Mouse (Mus musculus) kidney, adult 2 months (tissue): ENCODE results near the gene Rbm41. TPM values are rescaled to one million over a fixed set of nuclear protein-coding genes. Genes with fewer than 3 reads are reported as not detected.
A peak's percentile ranks its signal among the peaks of the same experiment; 100 is the strongest.

Experiments
- DNase-seq: peaks from one replicate; pipeline ENCODE4 v3.0.0; 2021
- H3K27ac ChIP-seq: fragments of 200-500 bp; 2 replicates; pipeline ENCODE4 v1.5.1; 2012; ENCODE audit warnings: low read depth, low read length, control low read depth, inconsistent platforms; ENCODE audit not compliant: insufficient read depth
- H3K27me3 ChIP-seq: fragments of 200-500 bp; replicated peaks from 2 replicates; pipeline ENCODE4 v1.6.1; 2012; ENCODE audit warnings: mild to moderate bottlenecking, moderate library complexity, low read length, inconsistent platforms; ENCODE audit not compliant: control insufficient read depth, insufficient read depth
- H3K36me3 ChIP-seq: fragments of 200-500 bp; 2 replicates; pipeline ENCODE4 v1.6.1; 2012; ENCODE audit warnings: mild to moderate bottlenecking, moderate library complexity, low read length, inconsistent platforms; ENCODE audit not compliant: control insufficient read depth, insufficient read depth
- H3K4me1 ChIP-seq: fragments of 200-500 bp; 2 replicates; pipeline ENCODE4 v1.6.1; 2011; ENCODE audit warnings: low read length; ENCODE audit not compliant: control insufficient read depth, insufficient read depth
- H3K4me3 ChIP-seq: fragments of 200-500 bp; 2 replicates; pipeline ENCODE4 v1.5.1; 2011; ENCODE audit warnings: mild to moderate bottlenecking, low read depth, low read length, control low read depth; ENCODE audit not compliant: insufficient read depth
- CTCF ChIP-seq: fragments of 200-500 bp; conservative IDR thresholded peaks from 2 replicates; pipeline ENCODE4 v1.5.1; 2011; ENCODE audit warnings: low read depth, mild to moderate bottlenecking, control low read depth, low read length, moderate library complexity, mixed read lengths; ENCODE audit not compliant: insufficient read depth, insufficient read length
- POLR2A ChIP-seq: fragments of 200-500 bp; IDR thresholded peaks from one replicate; pipeline ENCODE4 v1.6.1; 2011; ENCODE audit warnings: low read depth, low read length, control low read depth
- WGBS: fragments of 180-500 bp; shearing (Covaris S2); methylation state at CpG from one replicate; pipeline ENCODE4 v1.1.7; 2018; 5-methylcytosine and 5-hydroxymethylcytosine counted together
- polyA plus RNA-seq: library from polyadenylated mRNA; depleted of rRNA; stranded (reverse); fragments of >200 nt; gene quantifications from 2 replicates; pipeline ENCODE4 v1.2.3, GENCODE M21; 2012; rRNA removed

The Rbm41 gene
- polyA plus RNA-seq, 1 experiment: 0.59 TPM

DNA sequence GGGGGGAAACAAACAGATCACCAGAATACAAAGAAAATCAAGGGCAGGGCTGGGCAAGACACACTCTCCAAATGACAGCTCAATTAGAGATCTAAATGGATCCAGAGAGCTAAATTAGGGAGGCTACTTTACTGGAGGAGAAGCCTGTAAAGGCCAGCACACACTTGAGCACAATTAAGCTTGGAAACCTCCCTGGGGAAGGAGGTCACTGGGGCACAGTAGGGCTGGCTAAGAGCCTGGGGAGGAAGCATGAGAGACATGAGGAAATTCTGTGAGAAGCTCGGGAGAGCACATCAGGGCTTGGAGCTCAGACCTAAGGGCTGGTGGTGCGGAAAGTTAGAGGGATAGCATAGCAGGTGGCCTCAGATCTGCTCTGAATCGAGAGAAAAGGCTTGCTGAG is 120.5 kb downstream of the Rbm41 start:
- Histone ChIP-seq H3K36me3 (no peaks in the 10 kb centered on the region), H3K4me1 (no peaks in the 10 kb centered on the region), H3K4me3 (no peak overlapping the region), H3K27ac (no peak overlapping the region), H3K27me3 (no peaks in the 10 kb centered on the region)
- DNase-seq: no peak
- TF ChIP-seq POLR2A (no peak), CTCF (no peak)
- WGBS: 58% methylated on average over 3 of the region's 3 CpGs

- no peak overlapping the region for H3K27ac ChIP-seq
- DNase-seq: no peak
- no peaks in the 10 kb centered on the region for H3K4me1 ChIP-seq
- no peaks in the 10 kb centered on the region for H3K27me3 ChIP-seq
- 62% methylated on average over 7 of the region's 7 CpGs for WGBS
- H3K4me3 ChIP-seq: no peak overlapping the region
- TF ChIP-seq POLR2A (no peak), CTCF (no peak)
- no peaks in the 10 kb centered on the region for H3K36me3 ChIP-seq
Observed at GRCm38 (mm10) chrX:139877105-139877504, 121.3 kb downstream of the Rbm41 start.

DNA sequence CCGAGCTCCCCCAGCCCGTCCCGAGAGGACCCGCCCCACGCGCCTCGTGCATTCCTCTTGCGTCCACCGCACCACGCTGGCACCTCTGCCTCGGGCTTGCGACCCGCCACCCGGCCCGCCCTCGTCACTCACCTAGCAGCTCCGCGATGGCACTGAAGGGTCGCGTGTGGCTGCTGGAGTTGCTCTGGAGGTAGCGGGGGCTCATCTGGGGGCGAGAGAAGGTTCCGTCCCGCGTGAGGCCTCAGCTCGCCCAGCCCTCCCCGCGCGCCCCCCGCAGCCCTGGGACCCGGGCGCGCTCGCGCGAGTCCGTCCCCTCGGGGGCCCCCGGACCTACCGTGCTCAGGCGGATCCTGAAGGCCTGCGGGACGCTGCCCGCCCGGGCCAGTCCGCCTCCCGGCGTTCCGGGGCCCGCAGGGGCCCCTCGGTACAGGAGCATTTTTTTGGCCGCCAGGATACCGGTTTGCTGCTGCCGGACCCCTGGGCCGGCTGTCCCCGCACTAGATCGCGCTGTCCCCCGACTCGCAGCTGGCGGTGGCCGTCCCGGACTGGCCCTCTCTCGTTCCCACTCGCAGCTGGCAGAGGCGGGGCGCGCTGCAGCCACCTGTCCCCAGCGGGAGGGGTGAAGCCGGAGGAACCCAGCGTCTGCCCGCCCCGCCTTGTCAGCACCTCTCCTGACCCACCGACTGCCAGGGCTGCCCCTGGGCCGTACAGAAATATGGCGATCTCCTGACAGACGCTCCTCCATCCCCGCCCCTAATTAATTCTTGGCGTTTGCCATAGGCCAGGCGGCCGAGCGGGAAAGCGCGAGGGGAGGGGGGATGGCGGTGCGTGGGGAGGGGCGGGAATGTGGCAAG is 127.2 kb downstream of the Rbm41 start, which contains the start of gene Morc4:
TSS of gene Morc4 (minus strand) at position 740 of the 854 bp plus-strand sequence.
- Histone ChIP-seq H3K4me1 (peaks cover 2% of the 10 kb centered on the region; the same call in 1 of the 2 replicates), H3K4me3 (peak within 1 kb of the TSS; percentile 62), H3K27me3 (no peaks in the 10 kb centered on the region), H3K36me3 (no peaks in the 10 kb centered on the region), H3K27ac (no peak within 1 kb of the TSS)
- peak; percentile 73 for DNase-seq
- under 1% methylated on average over 79 of the region's 87 CpGs for WGBS
- no peak for TF ChIP-seq POLR2A
- TF ChIP-seq CTCF: no peak

DNA sequence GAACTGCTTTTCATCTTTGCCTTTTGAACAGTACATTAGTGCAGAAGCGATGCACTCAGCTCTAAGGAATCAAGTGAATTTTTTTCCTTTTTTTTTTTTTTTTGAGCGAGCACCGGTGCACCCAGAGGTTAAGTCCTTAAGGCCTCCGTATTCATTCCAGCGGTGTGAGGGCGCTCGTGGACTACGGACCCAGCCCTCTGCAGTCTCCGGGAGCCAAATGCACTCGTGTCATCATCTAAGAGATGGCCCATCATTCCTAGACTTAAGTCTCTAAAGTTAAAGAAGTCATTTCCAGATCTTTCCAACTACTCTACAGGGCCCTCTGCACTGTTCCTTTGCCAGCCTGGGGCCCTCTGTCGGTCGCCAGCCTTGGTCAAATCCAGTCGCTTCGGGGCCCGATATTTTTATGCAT is 128.1 kb downstream of the Rbm41 start:
- TF ChIP-seq CTCF (peak; percentile 24; the same call in 1 of the 2 replicates), POLR2A (no peak)
- no peak overlapping the region for H3K27ac ChIP-seq
- H3K4me3 ChIP-seq: peak overlapping the region; percentile 62
- peaks cover 2% of the 10 kb centered on the region; the same call in 1 of the 2 replicates for H3K4me1 ChIP-seq
- no peaks in the 10 kb centered on the region for H3K36me3 ChIP-seq
- no peaks in the 10 kb centered on the region for H3K27me3 ChIP-seq
- WGBS: 2% methylated on average over 15 of the region's 15 CpGs
- DNase-seq: peak; percentile 69

- Histone ChIP-seq H3K27me3 (no peaks in the 10 kb centered on the region), H3K4me1 (no peaks in the 10 kb centered on the region), H3K27ac (no peak overlapping the region), H3K4me3 (no peak overlapping the region), H3K36me3 (no peaks in the 10 kb centered on the region)
- no peak for DNase-seq
- WGBS: 59% methylated on average over 5 of the region's 5 CpGs
- TF ChIP-seq CTCF: no peak
- no peak for TF ChIP-seq POLR2A
Observed at GRCm38 (mm10) chrX:139859402-139859801, 139.0 kb downstream of the Rbm41 start.

DNA sequence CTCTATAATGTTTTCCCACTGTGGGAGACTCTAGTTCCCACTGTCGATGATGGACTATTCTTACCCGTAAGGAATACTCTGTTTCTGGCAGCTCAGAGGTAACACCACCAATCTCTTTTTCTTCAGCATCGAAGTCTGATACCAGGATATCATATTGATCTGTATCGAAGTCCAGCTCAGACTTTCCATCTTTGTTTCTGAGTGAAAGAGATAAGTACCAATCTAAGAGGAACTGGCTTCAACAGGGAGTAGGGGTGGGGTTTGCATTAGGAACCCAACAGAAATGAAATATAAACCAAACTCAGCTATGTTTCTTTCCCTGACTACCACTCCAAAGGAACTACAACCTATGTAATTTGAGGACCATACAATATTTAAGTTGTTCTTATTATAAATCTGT is 143.6 kb downstream of the Rbm41 start:
- Histone ChIP-seq H3K4me3 (no peak overlapping the region), H3K27me3 (no peaks in the 10 kb centered on the region), H3K4me1 (no peaks in the 10 kb centered on the region), H3K27ac (no peak overlapping the region), H3K36me3 (no peaks in the 10 kb centered on the region)
- DNase-seq: no peak
- TF ChIP-seq CTCF (no peak), POLR2A (no peak)
- WGBS: 95% methylated on average over 4 of the region's 4 CpGs

DNA sequence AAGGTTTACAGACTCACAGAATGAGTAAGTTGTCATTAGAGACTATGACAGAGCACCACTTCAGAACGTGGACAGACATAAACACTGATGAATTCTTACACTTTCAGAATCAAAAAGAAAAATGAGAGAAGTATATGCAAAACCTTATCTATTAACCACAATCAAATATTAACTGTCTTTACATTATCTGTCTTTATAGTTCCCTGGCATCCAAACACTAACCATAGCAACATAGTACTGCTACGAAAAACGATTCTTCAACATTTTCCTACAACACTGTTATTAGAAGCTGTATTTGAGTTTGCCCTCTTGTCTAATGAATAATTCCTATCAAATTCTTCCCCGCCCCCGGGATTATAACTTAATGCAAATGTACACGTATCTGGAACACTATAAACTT is 157.3 kb downstream of the Rbm41 start:
- no peak for TF ChIP-seq CTCF
- TF ChIP-seq POLR2A: no peak
- H3K4me3 ChIP-seq: no peak overlapping the region
- H3K36me3 ChIP-seq: no peaks in the 10 kb centered on the region
- H3K27me3 ChIP-seq: no peaks in the 10 kb centered on the region
- no peak overlapping the region for H3K27ac ChIP-seq
- no peak for DNase-seq
- 87% methylated on average over 6 of the region's 6 CpGs for WGBS
- no peaks in the 10 kb centered on the region for H3K4me1 ChIP-seq

Other genes starting within 250 kb of the Rbm41 start
- gene Ripply1, start 216.2 kb downstream of the Rbm41 start, polyA plus RNA-seq: 0.09 and 0.12 TPM in 2 replicates
- gene Cldn2, start 197.8 kb downstream of the Rbm41 start, polyA plus RNA-seq: 203 and 226 TPM in 2 replicates
- 3.8 and 6.1 TPM in 2 replicates for gene Morc4, start 126.9 kb downstream of the Rbm41 start, polyA plus RNA-seq
- 2.6 and 6.3 TPM in 2 replicates for gene Nup62cl, start 64.1 kb upstream of the Rbm41 start, polyA plus RNA-seq
- gene Pih1h3b, start 64.3 kb upstream of the Rbm41 start, polyA plus RNA-seq: not detected in 2 replicates